Mouse (Mus musculus) liver, postnatal 0 days (tissue): ENCODE results near the gene Zfp334. TPM values are rescaled to one million over a fixed set of nuclear protein-coding genes. Genes with fewer than 3 reads are reported as not detected.

ENCODE experiments used
- ATAC-seq: fragments of 200-750 bp; cut with Nextera tagmentation; 2 replicates; pipeline ENCODE4 v1.8.0; 2017; ENCODE audit warnings: mild to moderate bottlenecking, moderate library complexity
- DNase-seq: peaks from one replicate; pipeline ENCODE4 v3.0.0-alpha.2; 2016
- H3K27ac ChIP-seq: fragments of 300-500 bp; sonication (generic); 2 replicates; pipeline ENCODE4 v1.5.1; 2014; ENCODE audit warnings: antibody characterized with exemption, moderate library complexity, mild to moderate bottlenecking, low read depth
- H3K27me3 ChIP-seq: fragments of 300-500 bp; sonication (generic); 2 replicates; pipeline ENCODE4 v1.6.1; 2014; ENCODE audit warnings: low read length, control low read depth, mixed read lengths; ENCODE audit not compliant: insufficient read depth
- H3K36me3 ChIP-seq: fragments of 300-500 bp; sonication (generic); replicated peaks from 2 replicates; pipeline ENCODE4 v1.6.1; 2014; ENCODE audit warnings: mild to moderate bottlenecking, control low read depth, low read length, moderate library complexity, mixed read lengths; ENCODE audit not compliant: insufficient read depth
- H3K4me1 ChIP-seq: fragments of 300-500 bp; sonication (generic); 2 replicates; pipeline ENCODE4 v1.6.1; 2014; ENCODE audit warnings: antibody characterized with exemption, mild to moderate bottlenecking, control low read depth; ENCODE audit not compliant: insufficient read depth
- H3K4me2 ChIP-seq: fragments of 300-500 bp; sonication (generic); 2 replicates; pipeline ENCODE4 v1.6.1; 2014; ENCODE audit warnings: low read depth, mild to moderate bottlenecking, low read length, moderate library complexity, mixed read lengths
- H3K4me3 ChIP-seq: fragments of 300-500 bp; sonication (generic); 2 replicates; pipeline ENCODE4 v1.5.1; 2014; ENCODE audit warnings: low read depth, low read length
- H3K9ac ChIP-seq: fragments of 300-500 bp; sonication (generic); replicated peaks from 2 replicates; pipeline ENCODE4 v1.6.1; 2014; ENCODE audit warnings: mild to moderate bottlenecking, moderate library complexity
- H3K9me3 ChIP-seq: fragments of 300-500 bp; sonication (generic); 2 replicates; pipeline ENCODE4 v1.6.1; 2016; ENCODE audit warnings: mild to moderate bottlenecking, control low read depth, low read length, mixed read lengths
- CTCF ChIP-seq: sonication (generic); IDR thresholded peaks from 2 replicates; pipeline ENCODE4 v1.5.1; 2016; ENCODE audit warnings: antibody characterized with exemption, low read depth
- EP300 ChIP-seq: IDR thresholded peaks from 2 replicates; pipeline ENCODE4 v1.6.1; 2016; ENCODE audit warnings: antibody characterized with exemption, low read depth, mild to moderate bottlenecking
- WGBS: fragments of 180-500 bp; shearing (Covaris S2); extraction: QIAGEN DNeasy Blood & Tissue Kit; methylation state at CpG from one replicate; pipeline ENCODE4 v1.1.7; 2014; ENCODE audit not compliant: insufficient replicate concordance; 5-methylcytosine and 5-hydroxymethylcytosine counted together
- polyA plus RNA-seq: library from polyadenylated mRNA; unstranded; fragments of >200 nt; fragmentation: Nextera tagmentation; extraction: Ambion mirVana; gene quantifications from 2 replicates; pipeline ENCODE4 v1.2.1, GENCODE M21; 2015

Zfp334 gene
- polyA plus RNA-seq, 1 experiment from 2014 or later: 1.5 TPM

GRCm38 (mm10) chr2:165404951-165405350 lies 16.9 kb upstream of the Zfp334 start:
- H3K4me1 ChIP-seq: peaks cover 18% of the 10 kb centered on the region
- WGBS: 16% methylated on average over 9 of the region's 9 CpGs
- no peak for TF ChIP-seq CTCF
- TF ChIP-seq EP300: peak; percentile 70

GRCm38 (mm10) chr2:165398164-165398785 lies 10.2 kb upstream of the Zfp334 start:
- H3K36me3 ChIP-seq: no peaks in the 10 kb centered on the region

More at GRCm38 (mm10) chr2:165404951-165405350, 16.9 kb upstream of the Zfp334 start:
- Histone ChIP-seq H3K36me3 (no peaks in the 10 kb centered on the region), H3K9me3 (no peaks in the 10 kb centered on the region), H3K27ac (peak overlapping the region; percentile 93), H3K4me3 (no peak overlapping the region), H3K9ac (no peak overlapping the region), H3K4me2 (0 out of 2 replicates have a peak overlapping the region, but pooled peaks have one; percentile 1), H3K27me3 (no peaks in the 10 kb centered on the region)
- ATAC-seq (peak; percentile 89), DNase-seq (peak; percentile 68)

GRCm38 (mm10) chr2:165397502-165398163 lies 9.6 kb upstream of the Zfp334 start:
- ATAC-seq: no peak
- Histone ChIP-seq H3K9ac (peak overlapping the region; percentile 54), H3K4me3 (no peak overlapping the region), H3K9me3 (peaks cover 3% of the 10 kb centered on the region; the same call in 1 of the 2 replicates), H3K36me3 (no peaks in the 10 kb centered on the region), H3K4me2 (peak overlapping the region; percentile 44; the same call in 1 of the 2 replicates), H3K27me3 (no peaks in the 10 kb centered on the region), H3K4me1 (peaks cover 2% of the 10 kb centered on the region; the same call in 1 of the 2 replicates), H3K27ac (peak overlapping the region; percentile 91)
- TF ChIP-seq EP300 (no peak), CTCF (no peak)
- no peak for DNase-seq
- WGBS: 80% methylated on average over 23 of the region's 23 CpGs

More at GRCm38 (mm10) chr2:165398164-165398785, 10.2 kb upstream of the Zfp334 start:
- no peak overlapping the region for H3K4me3 ChIP-seq
- WGBS: 72% methylated on average over 15 of the region's 15 CpGs
- DNase-seq: no peak
- no peaks in the 10 kb centered on the region for H3K27me3 ChIP-seq
- no peak overlapping the region for H3K4me2 ChIP-seq
- H3K27ac ChIP-seq: peak overlapping the region; percentile 91
- H3K9ac ChIP-seq: no peak overlapping the region
- ATAC-seq: no peak
- peaks cover under 1% of the 10 kb centered on the region for H3K4me1 ChIP-seq
- no peak for TF ChIP-seq CTCF
- no peak for TF ChIP-seq EP300
- peaks cover 3% of the 10 kb centered on the region; the same call in 1 of the 2 replicates for H3K9me3 ChIP-seq

GRCm38 (mm10) chr2:165396831-165397501 lies 8.9 kb upstream of the Zfp334 start:
- no peaks in the 10 kb centered on the region for H3K27me3 ChIP-seq
- peak overlapping the region; percentile 91 for H3K27ac ChIP-seq
- WGBS: 55% methylated on average over 20 of the region's 20 CpGs
- ATAC-seq: peak; percentile 82
- peak overlapping the region; percentile 54 for H3K9ac ChIP-seq
- H3K36me3 ChIP-seq: no peaks in the 10 kb centered on the region
- DNase-seq: peak; percentile 65
- H3K4me3 ChIP-seq: no peak overlapping the region
- peaks cover 3% of the 10 kb centered on the region; the same call in 1 of the 2 replicates for H3K9me3 ChIP-seq
- TF ChIP-seq EP300 (peak; percentile 44), CTCF (no peak)
- peaks cover 2% of the 10 kb centered on the region; the same call in 1 of the 2 replicates for H3K4me1 ChIP-seq
- H3K4me2 ChIP-seq: peak overlapping the region; percentile 44; the same call in 1 of the 2 replicates

- H3K9ac ChIP-seq: no peak overlapping the region
- H3K9me3 ChIP-seq: peaks cover 3% of the 10 kb centered on the region; the same call in 1 of the 2 replicates
- peak overlapping the region; percentile 53; the same call in 1 of the 2 replicates for H3K27ac ChIP-seq
- no peak overlapping the region for H3K4me2 ChIP-seq
- no peak overlapping the region for H3K4me3 ChIP-seq
- H3K36me3 ChIP-seq: no peaks in the 10 kb centered on the region
- no peaks in the 10 kb centered on the region for H3K27me3 ChIP-seq
- H3K4me1 ChIP-seq: peaks cover 6% of the 10 kb centered on the region
- DNase-seq (no peak), ATAC-seq (no peak)
- WGBS: 71% methylated on average over 4 of the region's 4 CpGs
- TF ChIP-seq EP300 (no peak), CTCF (no peak)
These were observed 4.1 kb upstream of the Zfp334 start for GRCm38 (mm10) chr2:165392156-165392555.

- Histone ChIP-seq H3K9me3 (peaks cover 3% of the 10 kb centered on the region; the same call in 1 of the 2 replicates), H3K4me2 (no peak overlapping the region), H3K4me3 (no peak overlapping the region), H3K27me3 (no peaks in the 10 kb centered on the region), H3K9ac (no peak overlapping the region), H3K36me3 (no peaks in the 10 kb centered on the region), H3K27ac (no peak overlapping the region), H3K4me1 (peaks cover 6% of the 10 kb centered on the region)
- 14% methylated on average over 8 of the region's 8 CpGs for WGBS
- no peak for ATAC-seq
- no peak for TF ChIP-seq EP300
- peak; percentile 85 for TF ChIP-seq CTCF
- DNase-seq: peak; percentile 45
These were observed 3.5 kb upstream of the Zfp334 start for GRCm38 (mm10) chr2:165391561-165391960.
